Mouse (Mus musculus): ENCODE results near the gene Angptl4.
"Not testable (repeated sequence)": the region's sequence is repeated elsewhere in the genome, so short reads cannot be mapped to it uniquely, and the experiment has no call there.

The Angptl4 gene

DNA sequence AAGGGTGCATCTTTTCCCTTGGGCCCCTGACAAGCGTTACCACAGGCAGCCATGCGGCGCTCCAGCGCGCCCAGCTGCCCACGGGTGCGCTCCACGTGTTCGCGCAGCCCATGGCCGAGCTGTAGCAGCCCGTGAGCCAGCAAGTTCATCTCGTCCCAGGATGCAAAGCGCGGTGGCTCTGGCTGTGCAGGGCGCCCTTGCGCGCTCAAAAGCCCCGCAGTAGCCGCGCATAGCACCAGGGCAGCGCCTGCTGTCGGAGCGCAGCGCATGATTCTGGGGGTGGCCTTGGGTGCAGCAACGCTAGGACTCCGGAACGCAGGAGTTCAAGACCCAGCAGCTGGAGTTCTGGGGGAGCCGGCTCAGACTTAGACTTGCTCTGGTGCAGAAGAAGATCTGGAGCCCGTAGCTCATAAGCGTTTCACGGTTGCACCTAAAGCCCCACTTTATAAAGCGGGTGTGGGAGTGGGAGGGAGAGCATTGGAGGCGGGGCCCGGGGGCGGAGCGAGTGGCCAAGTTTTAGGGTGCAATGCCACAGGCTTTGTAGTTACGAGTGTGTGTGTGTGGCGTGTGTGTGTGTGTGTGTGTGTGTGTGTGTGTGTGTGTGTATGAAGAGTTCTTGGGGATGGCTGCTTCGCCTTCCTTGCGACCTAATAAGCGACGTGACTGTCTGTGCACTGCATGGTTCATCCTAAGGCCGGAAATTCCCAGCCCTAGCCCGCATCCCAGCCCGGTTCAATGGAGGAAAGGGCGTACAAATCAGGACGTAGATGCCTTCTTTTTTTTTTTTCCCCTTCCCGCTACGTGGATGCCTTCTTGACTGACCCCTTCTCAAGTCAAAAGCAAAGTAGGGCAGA lies at the start of gene Angptl4:
TSS of gene Angptl4 (minus strand) at position 707 of the 854 bp plus-strand sequence.
- peak; percentile 35 to 59 for DNase-seq

DNA sequence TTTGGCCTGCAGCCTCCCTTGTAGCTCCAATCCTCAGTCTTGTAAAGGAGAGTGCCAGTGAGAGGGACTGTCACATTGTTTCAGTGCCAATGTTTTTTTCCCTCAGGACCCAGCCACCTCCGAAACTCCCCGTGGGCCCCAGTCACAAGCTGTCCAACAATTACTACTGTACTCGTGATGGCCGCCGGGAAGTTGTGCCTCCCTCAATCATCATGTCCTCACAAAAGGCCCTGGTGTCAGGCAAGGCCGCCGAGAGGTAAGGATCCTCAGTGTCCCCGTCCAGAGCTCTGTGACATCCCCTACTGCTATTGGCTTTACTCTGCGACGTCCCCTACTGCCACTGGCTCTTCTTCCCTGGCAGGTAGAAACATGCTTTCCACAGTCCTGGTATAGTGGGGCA lies 47.9 kb upstream of the Angptl4 start:
- DNase-seq, result no peak

- DNase-seq, result peak; percentile 65 to 76
These were observed 47.3 kb upstream of the Angptl4 start for GRCm38 (mm10) chr17:33828892-33829291.

- peak; percentile 70 to 81 for DNase-seq
These were observed 45.2 kb upstream of the Angptl4 start for GRCm38 (mm10) chr17:33826850-33827249.

- DNase-seq, result no peak
These were observed 43.8 kb upstream of the Angptl4 start for GRCm38 (mm10) chr17:33825462-33825861.

- not testable (repeated sequence) for DNase-seq
These were observed 43.3 kb upstream of the Angptl4 start for GRCm38 (mm10) chr17:33824997-33825330.

DNA sequence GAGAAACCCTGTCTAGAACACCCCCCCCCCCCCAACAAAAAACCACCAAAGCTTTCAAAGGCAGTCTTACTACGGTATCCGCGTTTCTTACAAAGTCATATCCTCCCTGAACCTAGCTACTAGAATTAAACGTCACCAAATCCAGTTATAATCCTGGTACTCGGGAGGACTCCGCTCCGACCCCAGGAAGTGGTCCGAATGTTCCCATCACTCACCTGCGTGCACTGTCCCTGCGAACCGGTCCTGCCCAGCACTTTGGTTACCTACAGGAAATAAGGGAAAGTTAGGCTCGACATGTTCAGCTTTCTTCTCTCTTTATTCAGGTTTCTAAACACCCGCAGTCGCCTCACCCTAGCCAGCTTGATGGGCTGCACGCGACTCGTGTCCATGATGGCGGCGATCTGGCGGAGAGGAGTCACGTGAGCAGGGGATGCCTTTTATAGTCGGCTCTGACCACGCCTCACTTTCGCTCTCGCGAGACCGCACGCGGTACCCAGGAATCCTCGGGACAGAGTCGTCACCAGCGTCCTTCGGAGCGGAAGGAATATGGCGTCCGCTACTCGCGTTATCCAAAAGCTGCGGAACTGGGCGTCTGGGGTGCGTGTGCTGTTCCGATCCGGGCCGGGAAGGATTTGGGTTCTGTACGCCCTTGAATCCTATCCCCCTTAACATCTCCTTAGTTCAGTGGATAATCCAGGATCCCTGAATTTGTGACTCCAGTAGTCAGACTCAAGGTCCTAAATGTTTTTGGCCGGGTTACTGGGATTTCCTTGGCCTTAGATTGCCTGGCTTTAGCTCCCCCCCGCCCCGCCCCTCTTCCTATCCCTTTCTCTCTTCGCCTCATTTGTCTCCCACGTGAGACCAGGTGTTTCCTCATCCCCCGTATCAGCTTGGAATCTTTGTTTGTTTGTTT lies 42.7 kb upstream of the Angptl4 start, which contains the start of the genes Rps28 and Ndufa7:
TSS of gene Rps28 (minus strand) at position 479 of the 913 bp plus-strand sequence.
TSS of gene Ndufa7 (plus strand) at position 489 of the 913 bp plus-strand sequence.
- DNase-seq, result peak; percentile 98 to 99

DNA sequence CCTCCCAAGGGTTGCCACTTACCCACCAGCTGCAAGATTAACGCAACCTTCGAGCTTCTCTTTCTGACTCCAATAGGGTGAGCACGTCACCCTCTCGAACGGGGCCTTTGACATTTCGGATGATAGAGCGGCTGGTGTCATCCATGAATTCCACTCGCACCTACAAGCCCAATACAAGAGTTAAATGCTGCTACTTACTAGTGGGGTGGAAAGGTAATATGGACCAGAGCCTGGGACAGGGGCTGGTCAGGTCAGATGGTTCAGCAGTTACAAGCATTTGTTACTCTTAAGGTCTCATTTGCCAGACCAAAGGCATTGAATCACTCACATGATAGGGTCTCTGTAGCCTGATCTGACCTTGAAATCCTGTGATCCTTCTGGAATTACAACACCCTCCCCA lies 41.5 kb upstream of the Angptl4 start:
- not testable (repeated sequence) for DNase-seq

DNA sequence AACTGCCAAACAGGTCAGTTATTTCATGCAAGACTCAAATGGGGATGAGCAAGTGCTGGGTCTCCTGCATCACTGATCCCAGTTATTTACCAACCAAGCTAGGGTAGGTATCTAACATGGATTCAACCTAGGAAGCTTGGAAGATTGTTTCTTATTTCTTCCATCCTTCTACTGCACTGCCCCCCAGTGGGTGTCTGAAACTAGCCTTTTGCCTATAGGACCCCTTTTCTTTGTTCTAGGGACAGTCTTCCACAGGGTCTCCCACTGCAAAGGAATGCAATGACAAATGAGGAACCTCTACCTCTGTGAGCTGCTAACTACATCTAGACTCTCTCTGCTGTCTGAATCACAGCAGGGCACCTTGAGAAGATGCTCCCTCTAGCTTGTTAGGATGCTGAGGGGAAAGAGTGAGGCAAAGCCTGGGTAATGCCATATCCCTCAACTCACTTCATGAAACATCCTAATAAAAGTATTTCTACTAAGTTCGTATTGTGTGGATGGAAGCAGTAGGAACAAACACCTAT lies 40.9 kb upstream of the Angptl4 start:
- no peak for DNase-seq

- DNase-seq, result no peak
These were observed 36.5 kb upstream of the Angptl4 start for GRCm38 (mm10) chr17:33817969-33818643.

GRCm38 (mm10) chr17:33817184-33817968 lies 35.7 kb upstream of the Angptl4 start:
- peak; percentile 95 to 97 for DNase-seq

DNA sequence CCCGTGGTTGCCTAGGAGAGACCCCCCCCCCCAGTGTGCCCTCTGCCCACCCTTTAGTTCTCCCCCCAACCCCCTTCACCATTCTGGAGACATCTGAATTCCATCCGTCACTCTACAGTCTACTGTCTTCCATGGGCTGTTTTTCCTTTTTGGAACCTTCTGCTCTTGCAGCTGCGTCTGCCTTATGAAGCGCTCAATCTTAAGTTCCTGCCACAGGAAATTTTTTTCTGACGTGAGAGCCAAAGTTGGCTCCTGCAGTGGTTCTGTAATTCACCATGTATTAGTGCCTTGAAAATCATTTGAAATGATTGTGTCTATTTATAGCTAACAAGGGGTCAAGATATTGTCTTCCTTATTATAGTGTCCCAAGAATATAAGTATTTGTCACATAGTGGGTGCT lies 35.0 kb upstream of the Angptl4 start:
- DNase-seq, result no peak

DNA sequence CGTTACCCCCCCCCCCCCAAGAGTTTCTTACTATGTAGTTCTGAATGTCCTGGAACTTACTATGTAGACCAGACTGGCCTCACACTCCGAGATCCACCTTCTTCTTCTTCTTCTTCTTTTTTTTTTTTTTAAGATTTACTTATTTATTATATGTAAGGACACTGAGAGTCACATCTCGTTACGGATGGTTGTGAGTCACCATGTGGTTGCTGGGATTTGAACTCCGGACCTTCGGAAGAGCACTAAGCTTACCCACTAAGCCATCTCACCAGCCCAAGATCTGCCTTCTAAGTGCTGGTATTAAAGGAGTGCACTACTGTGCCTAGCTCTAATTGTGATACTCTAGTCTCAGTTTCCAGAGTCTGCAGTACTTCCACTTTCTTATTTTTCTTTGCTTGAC lies 33.8 kb upstream of the Angptl4 start:
- DNase-seq, result no peak

DNA sequence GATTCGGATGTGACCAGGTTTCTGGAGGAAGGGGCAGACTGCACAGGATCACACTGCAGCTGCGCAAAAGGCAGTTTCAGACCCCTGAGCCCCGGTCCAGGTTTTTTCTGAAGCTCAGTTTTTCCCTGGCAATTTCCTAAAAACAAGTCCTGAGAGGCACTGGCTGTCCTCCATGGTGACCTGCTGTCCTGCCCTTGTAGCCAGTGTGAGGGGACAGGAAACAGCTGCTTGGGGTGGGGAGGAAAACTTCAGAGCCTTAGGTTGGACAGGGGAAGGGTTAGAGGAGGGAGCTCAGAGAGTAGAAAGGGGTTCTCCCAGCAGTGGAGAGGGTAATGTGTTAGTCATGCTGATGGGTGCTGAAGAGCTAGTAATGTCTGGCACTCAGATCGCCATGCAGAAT lies 31.4 kb upstream of the Angptl4 start:
- DNase-seq, result no peak

DNA sequence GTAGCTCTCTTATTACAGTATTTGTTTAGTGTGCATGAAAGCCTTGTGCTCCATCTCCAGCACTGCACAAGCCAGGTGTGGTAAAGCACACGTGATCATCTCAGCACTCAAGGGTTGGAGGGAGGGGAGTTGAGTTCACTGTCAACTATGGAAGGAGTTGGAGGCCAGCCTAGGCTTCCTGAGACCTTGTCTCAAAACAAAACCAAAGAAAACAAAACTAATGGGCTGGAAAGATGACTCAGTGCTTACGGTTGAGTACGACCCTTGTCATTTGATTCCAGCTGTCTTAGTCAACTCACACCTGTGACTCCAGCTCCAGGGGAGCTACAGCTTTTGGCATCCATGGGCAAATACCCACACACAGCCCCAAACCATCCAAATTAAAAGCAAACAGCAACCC lies 30.8 kb upstream of the Angptl4 start:
- DNase-seq, result no peak

GRCm38 (mm10) chr17:33811142-33811516 lies 29.5 kb upstream of the Angptl4 start:
- no peak for DNase-seq

DNA sequence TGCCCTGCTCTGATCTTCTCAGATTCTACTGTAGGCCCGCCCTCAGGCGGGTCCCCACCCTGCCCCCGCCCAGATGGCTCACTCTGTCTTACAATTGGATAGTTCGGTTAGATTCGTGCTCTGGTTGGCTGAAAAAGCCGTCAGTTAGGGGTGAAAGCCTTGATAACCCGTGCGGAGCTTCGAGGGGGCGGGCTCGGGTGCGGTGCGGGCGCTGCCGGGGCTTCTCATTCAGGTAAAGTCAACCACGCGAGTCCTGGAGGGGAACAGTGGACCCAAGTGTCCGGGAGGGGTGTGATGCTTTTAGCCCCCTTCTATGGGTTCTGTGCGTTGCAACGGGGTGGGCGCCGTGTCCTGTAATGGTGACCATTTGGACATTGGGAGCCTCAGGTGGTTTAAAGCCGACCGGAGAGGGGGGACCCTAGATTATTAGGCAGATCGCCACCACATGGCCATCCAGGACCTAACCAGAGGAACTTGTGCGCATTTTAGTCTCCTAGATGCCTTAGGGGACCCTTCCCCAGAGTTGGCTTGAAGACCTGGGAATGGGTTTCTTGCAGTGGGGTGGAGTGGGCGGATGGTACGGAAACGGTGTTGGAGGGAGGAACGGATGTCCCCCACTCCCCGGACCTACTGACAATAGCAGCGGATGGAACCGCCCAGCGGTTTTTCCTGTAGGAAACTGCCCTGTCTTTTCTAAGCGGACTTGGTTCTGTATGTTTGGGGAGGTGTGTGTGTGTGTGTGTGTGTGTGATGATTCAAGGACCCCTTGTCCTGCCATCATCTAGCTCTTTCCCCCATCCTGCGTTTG lies 28.9 kb upstream of the Angptl4 start, which contains the start of gene Kank3:
TSS of gene Kank3 (plus strand) at position 186 of the 808 bp plus-strand sequence.
- DNase-seq, result peak; percentile 87 to 92

- no peak for DNase-seq
These were observed 26.6 kb upstream of the Angptl4 start for GRCm38 (mm10) chr17:33808192-33808591.

GRCm38 (mm10) chr17:33807181-33807888 lies 25.7 kb upstream of the Angptl4 start:
- DNase-seq, result no peak

DNA sequence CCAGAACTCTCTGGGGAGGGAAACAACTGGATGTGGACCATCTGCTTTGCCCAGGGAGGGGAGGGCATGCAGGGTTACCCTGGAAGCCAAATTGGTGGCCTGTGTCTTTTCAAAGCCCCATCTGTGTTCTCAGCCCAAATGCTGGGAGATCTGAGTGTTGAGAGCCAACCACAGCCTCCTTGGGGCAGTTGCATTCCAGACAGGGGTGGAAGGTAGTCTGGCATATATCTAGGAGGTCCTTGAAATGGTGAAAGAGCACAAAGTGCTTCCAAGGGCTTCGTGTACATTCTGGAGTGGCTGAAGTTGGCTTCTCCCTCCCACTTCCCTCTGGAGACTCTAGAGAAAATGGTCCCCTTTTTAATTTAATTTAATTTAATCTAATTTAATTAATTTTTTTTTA lies 23.1 kb upstream of the Angptl4 start:
- DNase-seq, result no peak
